Mouse (Mus musculus): ENCODE data around the gene Parp4. TPM values are rescaled to one million over a fixed set of nuclear protein-coding genes. Genes with fewer than 3 reads are reported as not detected.
A peak's percentile ranks its signal among the peaks of the same experiment; 100 is the strongest.

The Parp4 gene
- polyA plus RNA-seq, 1 experiment from 2014 or later = 0.99 TPM

DNA sequence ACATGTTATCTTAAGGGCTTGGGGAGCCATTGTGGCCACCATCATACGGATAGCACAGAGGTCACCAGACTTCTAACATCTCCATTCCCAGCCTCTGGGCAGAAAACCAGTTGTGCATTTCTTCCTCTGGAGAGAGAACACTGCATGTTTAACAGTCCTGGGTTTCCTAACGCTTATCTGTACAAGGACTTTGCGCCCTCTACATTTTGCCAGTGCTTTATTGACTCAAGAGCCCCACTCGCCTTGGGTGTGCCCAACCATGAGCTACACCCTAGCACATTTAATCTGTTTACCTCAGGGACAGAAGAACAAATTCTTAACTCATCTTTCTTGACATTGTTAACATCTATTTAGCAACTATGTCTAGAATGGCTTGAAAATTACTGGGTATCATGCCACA, 50.8 kb downstream of the Parp4 start:
- no peaks in the 10 kb centered on the region for H3K4me1 ChIP-seq (ENCODE audit: control insufficient read depth, insufficient read depth, low read length)
- 93% methylated on average over 4 of the region's 4 CpGs for WGBS
- H3K4me3 ChIP-seq (ENCODE audit: low read depth, low read length) = no peak overlapping the region
- ATAC-seq (ENCODE audit: insufficient read depth, low FRiP score, low TSS enrichment) = no peak
- DNase-seq (ENCODE audit: low spot score) = no peak
- no peaks in the 10 kb centered on the region for H3K9me3 ChIP-seq (ENCODE audit: control insufficient read depth, low read length)
- no peak overlapping the region for H3K27ac ChIP-seq (ENCODE audit: low read depth, low read length)
- H3K4me2 ChIP-seq (ENCODE audit: low read depth) = no peak overlapping the region
- H3K9ac ChIP-seq (ENCODE audit: low read length) = no peak overlapping the region
- no peaks in the 10 kb centered on the region for H3K36me3 ChIP-seq (ENCODE audit: control insufficient read depth, insufficient read depth, low read length)
- H3K27me3 ChIP-seq (ENCODE audit: control insufficient read depth, insufficient read depth, low read length) = no peaks in the 10 kb centered on the region

DNA sequence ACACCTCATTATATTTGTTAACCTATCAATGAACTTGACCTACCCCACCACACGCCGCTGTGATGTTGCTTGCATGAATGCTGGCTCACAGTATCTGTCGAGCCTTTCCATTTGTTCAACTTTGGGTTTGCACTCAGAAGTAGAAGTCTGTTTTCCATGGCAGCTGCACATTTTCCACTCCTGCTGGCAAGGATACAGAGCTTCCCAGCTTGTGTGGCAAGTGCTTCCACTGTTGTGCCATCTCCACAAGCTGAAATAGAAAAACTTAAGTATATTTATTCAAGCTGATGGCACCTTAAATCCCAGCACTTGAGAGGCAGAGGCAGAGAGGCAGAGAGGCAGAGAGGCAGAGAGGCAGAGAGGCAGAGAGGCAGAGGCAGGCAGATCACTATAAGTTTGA, 52.9 kb downstream of the Parp4 start:
- Histone ChIP-seq H3K9ac (ENCODE audit: low read length) (no peak overlapping the region), H3K9me3 (ENCODE audit: control insufficient read depth, low read length) (no peaks in the 10 kb centered on the region), H3K4me3 (ENCODE audit: low read depth, low read length) (no peak overlapping the region), H3K4me2 (ENCODE audit: low read depth) (no peak overlapping the region), H3K4me1 (ENCODE audit: control insufficient read depth, insufficient read depth, low read length) (no peaks in the 10 kb centered on the region), H3K27ac (ENCODE audit: low read depth, low read length) (no peak overlapping the region), H3K36me3 (ENCODE audit: control insufficient read depth, insufficient read depth, low read length) (no peaks in the 10 kb centered on the region), H3K27me3 (ENCODE audit: control insufficient read depth, insufficient read depth, low read length) (no peaks in the 10 kb centered on the region)
- DNase-seq (ENCODE audit: low spot score) = no peak
- no peak for ATAC-seq (ENCODE audit: insufficient read depth, low FRiP score, low TSS enrichment)
- WGBS = 94% methylated on average over 3 of the region's 3 CpGs

- no peaks in the 10 kb centered on the region for H3K36me3 ChIP-seq (ENCODE audit: control insufficient read depth, insufficient read depth, low read length)
- WGBS = 90% methylated on average over 2 of the region's 2 CpGs
- ATAC-seq (ENCODE audit: insufficient read depth, low FRiP score, low TSS enrichment) = no peak
- H3K27me3 ChIP-seq (ENCODE audit: control insufficient read depth, insufficient read depth, low read length) = no peaks in the 10 kb centered on the region
- H3K4me2 ChIP-seq (ENCODE audit: low read depth) = no peak overlapping the region
- no peaks in the 10 kb centered on the region for H3K9me3 ChIP-seq (ENCODE audit: control insufficient read depth, low read length)
- DNase-seq (ENCODE audit: low spot score) = no peak
- H3K27ac ChIP-seq (ENCODE audit: low read depth, low read length) = no peak overlapping the region
- H3K4me3 ChIP-seq (ENCODE audit: low read depth, low read length) = no peak overlapping the region
- no peaks in the 10 kb centered on the region for H3K4me1 ChIP-seq (ENCODE audit: control insufficient read depth, insufficient read depth, low read length)
- no peak overlapping the region for H3K9ac ChIP-seq (ENCODE audit: low read length)
Measured at GRCm38 (mm10) chr14:56631109-56631508, 55.7 kb downstream of the Parp4 start.

DNA sequence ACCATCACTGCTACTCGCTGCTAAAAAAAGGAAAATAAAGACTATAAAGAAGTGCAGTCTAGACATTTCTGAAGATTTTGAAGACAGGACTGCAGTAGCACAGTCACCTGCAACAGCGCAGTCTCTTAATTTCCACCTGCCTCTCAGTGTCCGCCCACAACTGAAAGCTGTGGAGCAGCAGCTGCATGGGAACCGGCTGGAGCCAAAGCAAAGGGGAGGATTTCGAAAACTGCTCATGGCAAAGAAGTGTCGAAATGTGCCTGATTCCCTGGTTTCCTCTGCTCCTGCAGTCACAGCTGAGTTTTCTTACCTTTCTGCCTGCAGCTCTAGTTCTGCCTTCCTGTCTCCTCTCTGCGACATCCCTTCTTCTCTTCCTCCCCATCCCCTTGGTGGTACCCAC, 71.8 kb downstream of the Parp4 start:
- no peak overlapping the region for H3K27ac ChIP-seq (ENCODE audit: low read depth, low read length)
- no peaks in the 10 kb centered on the region for H3K27me3 ChIP-seq (ENCODE audit: control insufficient read depth, insufficient read depth, low read length)
- no peaks in the 10 kb centered on the region for H3K36me3 ChIP-seq (ENCODE audit: control insufficient read depth, insufficient read depth, low read length)
- H3K4me2 ChIP-seq (ENCODE audit: low read depth) = no peak overlapping the region
- H3K4me1 ChIP-seq (ENCODE audit: control insufficient read depth, insufficient read depth, low read length) = no peaks in the 10 kb centered on the region
- WGBS = 71% methylated on average over 7 of the region's 7 CpGs
- H3K9ac ChIP-seq (ENCODE audit: low read length) = no peak overlapping the region
- H3K9me3 ChIP-seq (ENCODE audit: control insufficient read depth, low read length) = no peaks in the 10 kb centered on the region
- DNase-seq (ENCODE audit: low spot score) (no peak), ATAC-seq (ENCODE audit: insufficient read depth, low FRiP score, low TSS enrichment) (no peak)
- no peak overlapping the region for H3K4me3 ChIP-seq (ENCODE audit: low read depth, low read length)

GRCm38 (mm10) chr14:56649448-56649847, 74.0 kb downstream of the Parp4 start:
- Histone ChIP-seq H3K27me3 (ENCODE audit: control insufficient read depth, insufficient read depth, low read length) (no peaks in the 10 kb centered on the region), H3K4me1 (ENCODE audit: control insufficient read depth, insufficient read depth, low read length) (no peaks in the 10 kb centered on the region), H3K4me2 (ENCODE audit: low read depth) (no peak overlapping the region), H3K27ac (ENCODE audit: low read depth, low read length) (no peak overlapping the region), H3K9me3 (ENCODE audit: control insufficient read depth, low read length) (no peaks in the 10 kb centered on the region), H3K9ac (ENCODE audit: low read length) (no peak overlapping the region), H3K36me3 (ENCODE audit: control insufficient read depth, insufficient read depth, low read length) (no peaks in the 10 kb centered on the region), H3K4me3 (ENCODE audit: low read depth, low read length) (no peak overlapping the region)
- no peak for ATAC-seq (ENCODE audit: insufficient read depth, low FRiP score, low TSS enrichment)
- DNase-seq (ENCODE audit: low spot score) = no peak

DNA sequence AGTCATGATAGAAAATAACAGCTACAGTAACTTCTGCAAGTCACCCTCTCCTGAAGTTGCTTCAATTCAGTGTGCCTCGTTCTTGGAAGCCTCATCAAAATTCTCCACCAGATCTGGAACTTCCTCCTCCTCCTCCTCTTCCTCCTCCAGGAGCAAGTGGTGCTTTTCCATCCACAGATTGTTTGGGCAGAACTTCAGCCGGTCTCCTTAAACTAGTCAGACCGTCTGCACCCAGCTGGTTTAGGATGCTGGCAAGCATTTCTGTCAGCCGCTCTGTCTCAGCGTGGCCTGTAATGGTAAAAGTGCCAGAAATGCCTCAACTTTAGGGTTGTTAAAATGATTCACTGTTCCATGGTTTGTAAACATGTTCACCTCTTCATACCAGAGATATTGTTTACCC, 90.2 kb downstream of the Parp4 start:
- no peak for ATAC-seq (ENCODE audit: insufficient read depth, low FRiP score, low TSS enrichment)

DNA sequence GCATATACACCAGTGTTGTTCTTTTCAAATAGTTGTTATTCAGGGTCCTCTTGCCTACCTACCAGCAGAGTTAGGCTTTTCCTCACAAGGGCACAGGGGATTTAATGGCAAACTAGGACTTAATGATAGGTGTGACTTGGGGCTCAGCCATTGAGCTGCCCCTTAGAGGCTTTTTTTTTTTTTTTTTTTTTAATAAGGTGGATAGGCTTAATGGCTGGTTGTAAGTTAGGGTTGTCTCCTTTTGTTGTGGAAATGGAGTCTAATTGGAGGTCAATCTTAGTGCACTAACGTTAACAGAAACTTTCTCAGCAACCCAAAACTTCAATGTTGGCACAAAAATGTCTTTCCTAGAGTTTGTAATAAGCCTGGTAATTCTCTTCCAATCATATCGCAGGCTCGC, 91.5 kb downstream of the Parp4 start:
- H3K4me3 ChIP-seq (ENCODE audit: low read depth, low read length) = no peak overlapping the region

More for the DNA sequence above, 90.2 kb downstream of the Parp4 start:
- H3K27ac ChIP-seq (ENCODE audit: low read depth, low read length) = no peak overlapping the region
- H3K9me3 ChIP-seq (ENCODE audit: control insufficient read depth, low read length) = no peaks in the 10 kb centered on the region
- no peaks in the 10 kb centered on the region for H3K36me3 ChIP-seq (ENCODE audit: control insufficient read depth, insufficient read depth, low read length)
- H3K27me3 ChIP-seq (ENCODE audit: control insufficient read depth, insufficient read depth, low read length) = no peaks in the 10 kb centered on the region
- no peak overlapping the region for H3K4me2 ChIP-seq (ENCODE audit: low read depth)
- no peak for DNase-seq (ENCODE audit: low spot score)
- no peak overlapping the region for H3K4me3 ChIP-seq (ENCODE audit: low read depth, low read length)
- no peak overlapping the region for H3K9ac ChIP-seq (ENCODE audit: low read length)
- 73% methylated on average over 5 of the region's 5 CpGs for WGBS
- H3K4me1 ChIP-seq (ENCODE audit: control insufficient read depth, insufficient read depth, low read length) = peaks cover 12% of the 10 kb centered on the region

DNA sequence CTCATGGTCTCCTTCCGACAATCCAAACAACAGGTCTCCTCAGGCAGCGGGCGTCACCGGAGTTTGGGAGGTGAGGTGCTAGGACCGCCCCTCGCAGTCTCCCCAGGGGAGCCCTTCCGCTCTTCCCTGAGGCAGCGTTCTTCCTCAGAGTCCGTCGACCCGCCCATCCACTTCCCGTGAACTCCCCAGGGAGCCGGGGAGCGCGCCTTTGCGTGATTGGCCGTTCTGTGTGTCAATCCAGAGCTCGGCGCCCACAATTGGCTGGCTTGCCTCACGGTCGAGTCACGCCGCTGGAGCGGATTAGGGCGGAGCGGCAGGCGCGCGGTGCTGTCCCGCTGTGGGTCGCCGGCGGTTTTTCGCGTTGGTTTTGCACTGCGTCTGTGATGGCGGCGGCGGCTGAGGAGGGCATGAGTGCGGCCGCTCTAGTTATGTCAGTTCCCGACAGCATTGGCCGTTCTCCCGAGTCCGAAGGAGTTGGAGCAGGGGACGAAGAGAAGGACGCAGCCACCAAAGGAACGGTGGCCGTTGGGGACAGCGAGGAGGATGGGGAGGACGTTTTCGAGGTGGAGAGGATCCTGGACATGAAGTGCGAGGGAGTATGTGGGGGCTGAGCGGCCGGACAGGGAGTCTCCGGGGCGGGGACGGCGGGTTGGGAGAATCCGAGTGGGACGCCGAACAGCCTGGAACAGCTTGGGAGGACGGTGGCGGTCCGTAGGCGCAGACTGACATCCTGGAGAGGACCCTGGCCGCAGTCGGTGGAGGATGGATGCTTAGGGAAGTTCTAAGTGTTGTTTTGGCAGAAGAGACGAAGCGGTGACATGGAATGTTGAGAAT, 92.8 kb downstream of the Parp4 start, which contains the start of gene Mphosph8:
TSS of gene Mphosph8 (plus strand) at position 280 of the 834 bp plus-strand sequence.
- WGBS = under 1% methylated on average over 70 of the region's 70 CpGs
- Histone ChIP-seq H3K9me3 (ENCODE audit: control insufficient read depth, low read length) (no peaks in the 10 kb centered on the region), H3K4me3 (ENCODE audit: low read depth, low read length) (peak within 1 kb of the TSS; percentile 94), H3K27me3 (ENCODE audit: control insufficient read depth, insufficient read depth, low read length) (no peaks in the 10 kb centered on the region), H3K4me1 (ENCODE audit: control insufficient read depth, insufficient read depth, low read length) (peaks cover 12% of the 10 kb centered on the region), H3K36me3 (ENCODE audit: control insufficient read depth, insufficient read depth, low read length) (peaks cover 3% of the 10 kb centered on the region; the same call in 1 of the 2 replicates), H3K27ac (ENCODE audit: low read depth, low read length) (peak within 1 kb of the TSS; percentile 91), H3K4me2 (ENCODE audit: low read depth) (peak within 1 kb of the TSS; percentile 58), H3K9ac (ENCODE audit: low read length) (peak within 1 kb of the TSS; percentile 90)
- DNase-seq (ENCODE audit: low spot score) (peak; percentile 100), ATAC-seq (ENCODE audit: insufficient read depth, low FRiP score, low TSS enrichment) (peak; percentile 100)

More for the DNA sequence above, 91.5 kb downstream of the Parp4 start:
- H3K36me3 ChIP-seq (ENCODE audit: control insufficient read depth, insufficient read depth, low read length) = no peaks in the 10 kb centered on the region
- no peak overlapping the region for H3K27ac ChIP-seq (ENCODE audit: low read depth, low read length)
- no peaks in the 10 kb centered on the region for H3K27me3 ChIP-seq (ENCODE audit: control insufficient read depth, insufficient read depth, low read length)
- WGBS = 66% methylated on average over 3 of the region's 3 CpGs
- peaks cover 12% of the 10 kb centered on the region for H3K4me1 ChIP-seq (ENCODE audit: control insufficient read depth, insufficient read depth, low read length)
- no peak for ATAC-seq (ENCODE audit: insufficient read depth, low FRiP score, low TSS enrichment)
- no peak overlapping the region for H3K9ac ChIP-seq (ENCODE audit: low read length)
- no peak for DNase-seq (ENCODE audit: low spot score)
- no peaks in the 10 kb centered on the region for H3K9me3 ChIP-seq (ENCODE audit: control insufficient read depth, low read length)
- H3K4me2 ChIP-seq (ENCODE audit: low read depth) = no peak overlapping the region

DNA sequence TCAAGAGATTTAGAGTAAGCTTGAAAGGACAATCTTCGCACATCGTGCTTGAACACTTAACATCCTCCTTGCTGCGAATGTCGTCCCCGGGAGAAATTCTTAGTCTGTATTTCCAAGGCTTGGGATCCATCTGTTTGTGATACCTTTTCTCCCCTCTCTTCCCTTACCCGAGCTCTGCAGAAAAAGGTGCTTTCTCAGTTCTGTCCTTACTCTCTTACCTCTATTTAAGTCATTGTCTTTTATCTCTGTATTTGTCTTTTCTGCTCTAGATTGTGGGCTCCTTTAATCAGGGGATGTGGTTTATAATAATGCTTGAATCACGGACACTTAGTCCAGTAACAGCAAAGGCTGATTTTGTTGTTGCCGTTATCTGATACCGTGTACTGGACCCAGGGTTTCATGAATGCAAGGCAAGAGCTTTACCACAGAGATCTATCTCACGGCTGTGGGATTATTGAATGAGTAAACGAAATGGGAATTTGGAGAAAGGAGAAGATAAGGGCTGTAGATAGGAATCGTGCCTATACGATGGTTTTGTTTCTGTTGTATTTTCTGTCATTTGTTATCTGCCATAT, 93.7 kb downstream of the Parp4 start:
- Histone ChIP-seq H3K9ac (ENCODE audit: low read length) (peak overlapping the region; percentile 90), H3K4me1 (ENCODE audit: control insufficient read depth, insufficient read depth, low read length) (peaks cover 12% of the 10 kb centered on the region), H3K27ac (ENCODE audit: low read depth, low read length) (no peak overlapping the region), H3K9me3 (ENCODE audit: control insufficient read depth, low read length) (no peaks in the 10 kb centered on the region), H3K4me3 (ENCODE audit: low read depth, low read length) (peak overlapping the region; percentile 94), H3K36me3 (ENCODE audit: control insufficient read depth, insufficient read depth, low read length) (peaks cover 3% of the 10 kb centered on the region; the same call in 1 of the 2 replicates), H3K4me2 (ENCODE audit: low read depth) (peak overlapping the region; percentile 51), H3K27me3 (ENCODE audit: control insufficient read depth, insufficient read depth, low read length) (no peaks in the 10 kb centered on the region)
- 11% methylated on average over 13 of the region's 13 CpGs for WGBS
- ATAC-seq (ENCODE audit: insufficient read depth, low FRiP score, low TSS enrichment) (no peak), DNase-seq (ENCODE audit: low spot score) (no peak)
